Mouse (Mus musculus) heart, postnatal 0 days (tissue): ENCODE measurements at regions not wholly inside any gene's neighbourhood (a gene's known extent, or its start where the extent isn't known, plus 50 kb on each side); places are given as distances from the start of the nearest gene placed in this dataset.

ENCODE experiments used
- CTCF ChIP-seq: IDR thresholded peaks from 2 replicates; pipeline ENCODE4 v1.5.1; 2016; ENCODE audit warnings: antibody characterized with exemption, control low read depth, low read depth
- EP300 ChIP-seq: IDR thresholded peaks from 2 replicates; pipeline ENCODE4 v1.6.1; 2016; ENCODE audit warnings: antibody characterized with exemption, low read depth

- no peak for TF ChIP-seq CTCF
- TF ChIP-seq EP300: no peak
Measured at GRCm38 (mm10) chr4:106149471-106150048, 166.5 kb upstream of the Usp24 start.
